ENCODE assay signal across 24 mouse cellular contexts in the genomic region with DNA sequence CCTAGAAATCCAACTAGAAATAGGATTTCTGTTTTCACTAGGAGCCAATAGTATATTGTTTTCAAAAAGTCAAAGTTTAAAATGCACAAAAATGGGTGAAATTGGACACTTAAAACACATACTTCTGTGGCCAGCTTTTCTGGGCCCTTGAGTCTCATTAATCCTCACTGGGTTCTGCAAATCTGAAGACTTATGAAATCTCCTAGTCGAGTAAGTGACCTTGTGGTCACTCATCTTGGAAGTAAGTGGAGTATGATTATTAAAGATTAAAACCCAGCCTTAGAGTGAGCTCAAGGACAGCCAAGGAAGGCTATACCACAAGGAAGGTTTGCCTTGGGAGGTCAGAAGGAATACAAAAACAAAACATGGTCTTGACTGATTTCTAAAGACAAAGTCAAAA. TPM values are rescaled to one million over a fixed set of nuclear protein-coding genes. Genes with fewer than 3 reads are reported as not detected.
A peak's percentile ranks its signal among the peaks of the same experiment; 100 is the strongest.
DNase-seq lines count a peak whose midpoint lies in the region; ATAC-seq and TF ChIP-seq lines count a peak whose summit lies in the region.
"Had no signal": no experiment of that assay in that cellular context is flagged by ENCODE, and none has a peak within 500 bp of the region (broad histone marks: within the 10 kb centered on the region; RNA-seq: fewer than 3 reads in every experiment).

No protein-coding gene starts in this region.

- DNase-seq in liver, postnatal 0 days: no peak
- peak; percentile 50 for DNase-seq in NIH3T3 (ENCODE audit: low read depth)
- DNase-seq in kidney, postnatal 14 days: no peak
- no peak for DNase-seq in frontal cortex, postnatal 36 days (ENCODE audit: low spot score in 2 of 2)
- no peak for DNase-seq in urinary bladder, adult 2 months (ENCODE audit: low spot score)
- DNase-seq: adrenal gland, adult 2 months; adrenal gland, postnatal 10 days; cerebellum, adult 11-12 months; cerebellum, adult 2 months; cerebellum, adult 9-10 months; cerebellum, postnatal 10 days; cerebellum, postnatal 25 days; forebrain, postnatal 0 days had no signal

- no peak overlapping the region for H3K9ac ChIP-seq in liver, postnatal 0 days (replicated peaks)
- H3K9ac ChIP-seq in liver, embryonic 12.5 days: no peak overlapping the region
- H3K9ac ChIP-seq: embryonic facial prominence, embryonic 12.5 days; forebrain, embryonic 13.5 days; forebrain, embryonic 15.5 days; forebrain, postnatal 0 days had no signal

- TF ChIP-seq CTCF in liver, postnatal 0 days (IDR thresholded peaks at IDR 0.05; ENCODE audit: low read depth): no peak

- ATAC-seq in liver, postnatal 0 days: no peak
- no peak for ATAC-seq in liver, embryonic 12.5 days
- ATAC-seq in granulocyte monocyte progenitor cell, adult 5-6 weeks (replicated peaks; ENCODE audit: poor library complexity, severe bottlenecking): peak; percentile 17; the same call in 1 of the 2 replicates
- ATAC-seq: CD4-positive, CD25-positive, alpha-beta regulatory T cell, adult 4 months; forebrain, embryonic 13.5 days; forebrain, embryonic 15.5 days; forebrain, postnatal 0 days had no signal

- no peak for TF ChIP-seq EP300 in liver, postnatal 0 days (IDR thresholded peaks at IDR 0.05; ENCODE audit: low read depth)

- no peak overlapping the region for H3K4me3 ChIP-seq in liver, postnatal 0 days (ENCODE audit: low read depth, low read length)
- no peak overlapping the region for H3K4me3 ChIP-seq in liver, embryonic 12.5 days
- H3K4me3 ChIP-seq: embryonic facial prominence, embryonic 10.5 days; embryonic facial prominence, embryonic 12.5 days; forebrain, embryonic 13.5 days; forebrain, embryonic 15.5 days had no signal

- no peaks in the 10 kb centered on the region for H3K36me3 ChIP-seq in liver, postnatal 0 days (replicated peaks; ENCODE audit: insufficient read depth, low read length)
- H3K36me3 ChIP-seq in liver, embryonic 12.5 days: no peaks in the 10 kb centered on the region
- H3K36me3 ChIP-seq: embryonic facial prominence, embryonic 10.5 days; embryonic facial prominence, embryonic 12.5 days; forebrain, embryonic 15.5 days; G1E had no signal

- no peaks in the 10 kb centered on the region for H3K4me1 ChIP-seq in liver, postnatal 0 days (ENCODE audit: insufficient read depth)
- no peaks in the 10 kb centered on the region for H3K4me1 ChIP-seq in liver, embryonic 12.5 days
- H3K4me1 ChIP-seq: embryonic facial prominence, embryonic 10.5 days; embryonic facial prominence, embryonic 12.5 days; forebrain, embryonic 13.5 days; forebrain, embryonic 15.5 days had no signal

- WGBS in liver, postnatal 0 days (ENCODE audit: insufficient replicate concordance): 54% methylated on average over 1 of the region's 1 CpGs
- 40% methylated on average over 1 of the region's 1 CpGs for WGBS in liver, embryonic 12.5 days (ENCODE audit: insufficient replicate concordance)

- H3K27ac ChIP-seq in liver, postnatal 0 days (ENCODE audit: low read depth): peak overlapping the region; percentile 49; the same call in 1 of the 2 replicates
- H3K27ac ChIP-seq in liver, embryonic 12.5 days: no peak overlapping the region
- H3K27ac ChIP-seq: embryonic facial prominence, embryonic 10.5 days; embryonic facial prominence, embryonic 12.5 days; forebrain, embryonic 13.5 days; forebrain, embryonic 15.5 days had no signal

- no peaks in the 10 kb centered on the region for H3K9me3 ChIP-seq in liver, postnatal 0 days (ENCODE audit: low read length)
- H3K9me3 ChIP-seq in liver, embryonic 12.5 days (replicated peaks): no peaks in the 10 kb centered on the region
- H3K9me3 ChIP-seq: embryonic facial prominence, embryonic 10.5 days; embryonic facial prominence, embryonic 12.5 days; forebrain, embryonic 13.5 days; forebrain, embryonic 15.5 days; G1E had no signal

- H3K4me2 ChIP-seq in liver, postnatal 0 days (ENCODE audit: low read depth, low read length): no peak overlapping the region
- H3K4me2 ChIP-seq in liver, embryonic 12.5 days: no peak overlapping the region
- H3K4me2 ChIP-seq: embryonic facial prominence, embryonic 12.5 days; forebrain, embryonic 13.5 days; forebrain, embryonic 15.5 days had no signal

- H3K27me3 ChIP-seq in liver, postnatal 0 days (ENCODE audit: insufficient read depth, low read length): no peaks in the 10 kb centered on the region
- H3K27me3 ChIP-seq in liver, embryonic 12.5 days (replicated peaks): no peaks in the 10 kb centered on the region
- H3K27me3 ChIP-seq: CH12.LX; embryonic facial prominence, embryonic 12.5 days; forebrain, embryonic 13.5 days; forebrain, embryonic 15.5 days had no signal

RNA-seq across cellular contexts. Expression of gene Magohb, which starts 22.7 kb away (rescaled TPM):
- polyA plus RNA-seq in liver, postnatal 0 days (2015; fragmentation: Nextera tagmentation; extraction: Ambion mirVana): 22.8 and 24.7 TPM in 2 replicates
- 43.9 and 46.3 TPM in 2 replicates for polyA plus RNA-seq in liver, embryonic 12.5 days (2016; fragmentation: Nextera tagmentation; extraction: Ambion mirVana)
- 41.2 and 78.1 TPM in 2 replicates for total RNA-seq in granulocyte monocyte progenitor cell, adult 5-6 weeks (2014; fragmentation: Nextera tagmentation)
- total RNA-seq in granulocyte monocyte progenitor cell, adult 5-6 weeks (2017): 38.8 and 64.4 TPM in 2 replicates
- 18.4 and 21.3 TPM in 2 replicates for polyA plus RNA-seq in urinary bladder, adult 2 months (2012; rRNA removed)
- total RNA-seq: G1E had no signal
- polyA plus RNA-seq: adrenal gland, adult 2 months; G1E had no signal

RNA-seq across cellular contexts. Expression of gene Klra2, which starts 23.1 kb away (rescaled TPM):
- polyA plus RNA-seq in liver, postnatal 0 days (2015; fragmentation: Nextera tagmentation; extraction: Ambion mirVana): 0.90 and 1.1 TPM in 2 replicates
- 0.07 and 0.11 TPM in 2 replicates for polyA plus RNA-seq in liver, embryonic 12.5 days (2016; fragmentation: Nextera tagmentation; extraction: Ambion mirVana)
- not detected in 2 replicates for total RNA-seq in granulocyte monocyte progenitor cell, adult 5-6 weeks (2014; fragmentation: Nextera tagmentation)
- total RNA-seq in granulocyte monocyte progenitor cell, adult 5-6 weeks (2017): 0.15 and 0.47 TPM in 2 replicates
- 0.59 and 0.99 TPM in 2 replicates for polyA plus RNA-seq in urinary bladder, adult 2 months (2012; rRNA removed)
- total RNA-seq: CH12.LX; forebrain, postnatal 0 days had no signal
- polyA plus RNA-seq: embryonic facial prominence, embryonic 10.5 days; embryonic facial prominence, embryonic 12.5 days; embryonic facial prominence, embryonic 14.5 days; forebrain, embryonic 11.5 days; forebrain, embryonic 13.5 days; forebrain, embryonic 15.5 days; forebrain, postnatal 0 days; G1E had no signal
